Mouse (Mus musculus) CH12.LX (cell line): ENCODE measurements around the gene Cacng8. TPM values are rescaled to one million over a fixed set of nuclear protein-coding genes. Genes with fewer than 3 reads are reported as not detected.
A peak's percentile ranks its signal among the peaks of the same experiment; 100 is the strongest.

Experiments
- DNase-seq: peaks from one replicate; pipeline ENCODE4 v3.0.0-alpha.2; 2013; ENCODE audit errors: extremely low read depth
- H3K27ac ChIP-seq: 2 replicates; pipeline ENCODE4 v1.5.1; 2012; ENCODE audit warnings: low read depth, mild to moderate bottlenecking, control low read depth, moderate library complexity; ENCODE audit not compliant: insufficient read depth
- H3K27me3 ChIP-seq: replicated peaks from 2 replicates; pipeline ENCODE3; 2012; ENCODE audit warnings: inconsistent platforms
- H3K36me3 ChIP-seq, 2 experiments: replicated peaks in 1 of 2; 2 replicates each; pipeline versions ENCODE3 to v1.6.1; 2012; ENCODE audit warnings: inconsistent platforms in 1 of 2, low read length in 1 of 2, mild to moderate bottlenecking in 1 of 2, mixed read lengths in 1 of 2, moderate library complexity in 1 of 2; ENCODE audit not compliant: control insufficient read depth in 1 of 2, insufficient read depth in 1 of 2
- H3K4me1 ChIP-seq, 2 experiments: 2 replicates each; pipeline ENCODE4 v1.6.1; 2012; ENCODE audit warnings: inconsistent platforms in 1 of 2, moderate library complexity in 1 of 2; ENCODE audit not compliant: insufficient read depth in 2 of 2, control insufficient read depth in 1 of 2
- H3K4me2 ChIP-seq: 2 replicates; pipeline ENCODE4 v1.6.1; 2012; ENCODE audit warnings: low read depth, mild to moderate bottlenecking, control low read depth; ENCODE audit not compliant: poor library complexity, insufficient read depth, severe bottlenecking
- H3K4me3 ChIP-seq, 3 experiments: fragments of 150-350 bp in 1 of 3; sonication (generic) in 1 of 3; replicated peaks in 1 of 3; 2 replicates each; pipeline versions ENCODE3 to v1.5.1; 2011 to 2012; ENCODE audit warnings: low read depth in 2 of 3, low read length in 2 of 3, mild to moderate bottlenecking in 2 of 3, moderate library complexity in 2 of 3, control low read depth in 1 of 3, improper control_type of control experiment in 1 of 3, inconsistent platforms in 1 of 3, mixed read lengths in 1 of 3; ENCODE audit not compliant: poor library complexity in 1 of 3
- H3K79me2 ChIP-seq: replicated peaks from 2 replicates; pipeline ENCODE4 v1.6.1; 2012; ENCODE audit warnings: mild to moderate bottlenecking, moderate library complexity; ENCODE audit not compliant: control insufficient read depth, poor library complexity, insufficient read depth, severe bottlenecking; ENCODE audit errors: extremely low read depth
- H3K9ac ChIP-seq: 2 replicates; pipeline ENCODE4 v1.6.1; 2012; ENCODE audit warnings: low read depth, mild to moderate bottlenecking, control low read depth, moderate library complexity; ENCODE audit not compliant: insufficient read depth
- H3K9me3 ChIP-seq: replicated peaks from 2 replicates; pipeline ENCODE3; 2012; ENCODE audit warnings: low read length, inconsistent platforms, mixed read lengths
- BHLHE40 ChIP-seq: IDR thresholded peaks from 2 replicates; pipeline ENCODE4 v1.6.1; 2011; ENCODE audit warnings: mild to moderate bottlenecking, low read depth, low read length, improper control_type of control experiment
- CHD1 ChIP-seq: IDR thresholded peaks from 2 replicates; pipeline ENCODE4 v1.6.1; 2012; ENCODE audit warnings: low read depth, low read length, improper control_type of control experiment, inconsistent platforms
- CTCF ChIP-seq, 2 experiments: IDR thresholded peaks in 1 of 2; conservative IDR thresholded peaks in 1 of 2; 2 replicates each; pipeline ENCODE4 v1.5.1; 2011 to 2012; ENCODE audit warnings: low read depth in 2 of 2, low read length in 2 of 2, improper control_type of control experiment in 1 of 2, inconsistent platforms in 1 of 2, mild to moderate bottlenecking in 1 of 2, moderate library complexity in 1 of 2
- ELF1 ChIP-seq: IDR thresholded peaks from 2 replicates; pipeline ENCODE4 v1.6.1; 2014; ENCODE audit warnings: low read depth, mild to moderate bottlenecking, inconsistent platforms, low read length, improper control_type of control experiment
- EP300 ChIP-seq: IDR thresholded peaks from 2 replicates; pipeline ENCODE4 v1.6.1; 2011; ENCODE audit warnings: low read length, improper control_type of control experiment
- ETS1 ChIP-seq: conservative IDR thresholded peaks from 2 replicates; pipeline ENCODE4 v1.6.1; 2012; ENCODE audit warnings: low read depth, mild to moderate bottlenecking, inconsistent platforms, low read length, improper control_type of control experiment, moderate library complexity
- HCFC1 ChIP-seq: IDR thresholded peaks from 2 replicates; pipeline ENCODE4 v1.6.1; 2012; ENCODE audit warnings: low read depth, mild to moderate bottlenecking, inconsistent platforms, low read length, improper control_type of control experiment
- IRF4 ChIP-seq: IDR thresholded peaks from 2 replicates; pipeline ENCODE4 v1.6.1; 2014; ENCODE audit warnings: low read depth, mild to moderate bottlenecking, inconsistent platforms, low read length, improper control_type of control experiment
- JUN ChIP-seq: IDR thresholded peaks from 2 replicates; pipeline ENCODE4 v1.6.1; 2011; ENCODE audit warnings: low read depth, mild to moderate bottlenecking, low read length, improper control_type of control experiment, moderate library complexity; ENCODE audit not compliant: insufficient read depth
- JUND ChIP-seq: conservative IDR thresholded peaks from 2 replicates; pipeline ENCODE4 v1.6.1; 2011; ENCODE audit warnings: low read depth, low read length, improper control_type of control experiment
- MAZ ChIP-seq: IDR thresholded peaks from 2 replicates; pipeline ENCODE4 v1.6.1; 2012; ENCODE audit warnings: low read depth, mild to moderate bottlenecking, inconsistent platforms, low read length, improper control_type of control experiment, moderate library complexity
- MEF2A ChIP-seq: IDR thresholded peaks from 2 replicates; pipeline ENCODE4 v1.6.1; 2014; ENCODE audit warnings: low read depth, mild to moderate bottlenecking, inconsistent platforms, low read length, improper control_type of control experiment, borderline replicate concordance
- MYC ChIP-seq: IDR thresholded peaks from 2 replicates; pipeline ENCODE4 v1.6.1; 2011; ENCODE audit warnings: low read depth, mild to moderate bottlenecking, improper control_type of control experiment, low read length
- NELFE ChIP-seq: IDR thresholded peaks from 2 replicates; pipeline ENCODE4 v1.6.1; 2011; ENCODE audit warnings: low read depth, low read length, improper control_type of control experiment
- POLR2AphosphoS2 ChIP-seq: IDR thresholded peaks from 2 replicates; pipeline ENCODE4 v1.6.1; 2011; ENCODE audit warnings: low read depth, low read length, improper control_type of control experiment
- RAD21 ChIP-seq: IDR thresholded peaks from 2 replicates; pipeline ENCODE4 v1.6.1; 2011; ENCODE audit warnings: low read depth, mild to moderate bottlenecking, low read length, improper control_type of control experiment, moderate library complexity
- RCOR1 ChIP-seq: conservative IDR thresholded peaks from 2 replicates; pipeline ENCODE4 v1.6.1; 2012; ENCODE audit warnings: low read depth, mild to moderate bottlenecking, inconsistent platforms, low read length, improper control_type of control experiment
- SMC3 ChIP-seq: IDR thresholded peaks from 2 replicates; pipeline ENCODE4 v1.6.1; 2011; ENCODE audit warnings: low read depth, low read length, improper control_type of control experiment
- TCF12 ChIP-seq: IDR thresholded peaks from 2 replicates; pipeline ENCODE4 v1.6.1; 2014; ENCODE audit warnings: low read depth, mild to moderate bottlenecking, inconsistent platforms, low read length, improper control_type of control experiment
- UBTF ChIP-seq: IDR thresholded peaks from 2 replicates; pipeline ENCODE4 v1.6.1; 2012; ENCODE audit warnings: low read depth, mild to moderate bottlenecking, inconsistent platforms, low read length, improper control_type of control experiment, moderate library complexity
- ZC3H11A ChIP-seq: IDR thresholded peaks from 2 replicates; pipeline ENCODE4 v1.6.1; 2012; ENCODE audit warnings: low read depth, mild to moderate bottlenecking, inconsistent platforms, low read length, improper control_type of control experiment
- dilution Hi-C: fragments of 300-500 bp; cut with MboI; formaldehyde crosslinking; loops from 2 replicates; pipeline ENCODE4 v1.14.3; 2020; ENCODE audit warnings: low sequenced_read_pairs; ENCODE audit not compliant: extremely low pct_unique_long_range_greater_than_20kb, extremely low pct_ligation_motif_present
- in situ Hi-C: fragments of 300-500 bp; cut with MboI; formaldehyde crosslinking; loops from 3 replicates; pipeline ENCODE4 v1.14.3; 2019; ENCODE audit warnings: low sequenced_read_pairs, low pct_ligation_motif_present, low pct_unique_long_range_greater_than_20kb, mixed read lengths
- polyA plus RNA-seq: library from polyadenylated mRNA; unstranded; fragments of >175 nt; gene quantifications from 2 replicates; pipeline ENCODE4 v1.2.1, GENCODE M21; 2012; ENCODE audit warnings: low read depth; ENCODE audit not compliant: insufficient read length
- total RNA-seq, 2 experiments: library from RNA; depleted of rRNA; stranded (reverse); fragments of 300-350 nt in 1 of 2; fragments of >200 nt in 1 of 2; gene quantifications; 2 replicates each; pipeline ENCODE4 v1.2.3; 2012 to 2014

Cacng8 gene
- total and polyA plus RNA-seq, 3 experiments: 0.43 to 1.2 (median 0.51) TPM

DNA sequence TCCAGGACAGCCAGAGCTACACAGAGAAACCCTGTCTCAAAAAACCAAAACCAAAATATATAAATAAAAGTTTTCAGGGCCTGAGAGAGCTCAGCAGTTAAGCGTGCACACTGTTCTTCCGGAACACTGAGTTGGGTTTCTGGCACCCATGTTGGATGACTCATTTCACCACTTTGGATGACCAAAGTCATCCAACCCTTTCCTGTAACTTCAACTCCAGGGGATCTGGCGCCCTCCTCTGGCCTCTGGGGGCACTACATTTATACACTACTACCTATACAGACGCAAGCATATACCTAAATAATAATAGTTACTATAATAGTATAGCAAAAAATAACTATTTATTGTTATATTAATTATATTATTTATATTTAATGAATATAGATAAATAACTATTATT lies 13.7 kb upstream of the Cacng8 start:
- Histone ChIP-seq H3K36me3 (no peaks in the 10 kb centered on the region), H3K4me3 (no peak overlapping the region), H3K4me2 (no peak overlapping the region), H3K27ac (no peak overlapping the region), H3K9me3 (no peaks in the 10 kb centered on the region), H3K9ac (no peak overlapping the region), H3K79me2 (no peaks in the 10 kb centered on the region), H3K4me1 (peaks cover 0 to 3% of the 10 kb centered on the region in 2 experiments; a peak in 1 of 4 replicates), H3K27me3 (no peaks in the 10 kb centered on the region)
- in situ Hi-C loops: no loop called here
- TF ChIP-seq HCFC1 (no peak), EP300 (0 out of 2 replicates have a peak, but pooled peaks have one; percentile 26), MYC (0 out of 2 replicates have a peak, but pooled peaks have one; percentile 39), ELF1 (peak; percentile 41; the same call in 1 of the 2 replicates), MEF2A (peak; percentile 56; the same call in 1 of the 2 replicates), JUN (peak; percentile 91), TCF12 (0 out of 2 replicates have a peak, but pooled peaks have one; percentile 20), ETS1 (peak; percentile 49), NELFE (0 out of 2 replicates have a peak, but pooled peaks have one; percentile 15), BHLHE40 (peak; percentile 75), CHD1 (no peak), IRF4 (peak; percentile 97), CTCF (conservative IDR thresholded peaks at IDR 0.05 in 1 of 2, IDR thresholded peaks at IDR 0.05 in 1 of 2; ENCODE audit: low read depth in 2 of 2, low read length in 2 of 2) (peak; percentile 68 to 87), MAZ (no peak), POLR2AphosphoS2 (no peak), UBTF (no peak), SMC3 (peak; percentile 83), RAD21 (peak; percentile 81), ZC3H11A (peak; percentile 29; the same call in 1 of the 2 replicates), JUND (peak; percentile 96)
- dilution Hi-C loops: no loop called here
- peak; percentile 75 for DNase-seq

GRCm38 (mm10) chr7:3382123-3382522 lies 8.4 kb upstream of the Cacng8 start:
- in situ Hi-C loops (no loop called here), dilution Hi-C loops (no loop called here)
- Histone ChIP-seq H3K4me2 (no peak overlapping the region), H3K9me3 (no peaks in the 10 kb centered on the region), H3K79me2 (no peaks in the 10 kb centered on the region), H3K4me3 (no peak overlapping the region), H3K36me3 (no peaks in the 10 kb centered on the region), H3K27ac (no peak overlapping the region), H3K9ac (no peak overlapping the region), H3K4me1 (no peaks in the 10 kb centered on the region), H3K27me3 (no peaks in the 10 kb centered on the region)
- DNase-seq: no peak
- TF ChIP-seq SMC3 (no peak), HCFC1 (no peak), RCOR1 (no peak), MEF2A (no peak), IRF4 (no peak), NELFE (no peak)
